Mouse (Mus musculus) common myeloid progenitor, adult 5-6 weeks (primary cell): ENCODE data around the gene Arid3c. TPM values are rescaled to one million over a fixed set of nuclear protein-coding genes. Genes with fewer than 3 reads are reported as not detected.

ENCODE experiments used
- ATAC-seq: replicated peaks from 2 replicates; pipeline ENCODE4 v1.8.0; 2016; ENCODE audit warnings: low read depth, mild to moderate bottlenecking, moderate TSS enrichment, inconsistent platforms; ENCODE audit not compliant: poor library complexity, severe bottlenecking
- total RNA-seq: library from RNA; stranded (forward); fragments of 200-1000, 187-1606 nt; gene quantifications from 2 replicates; pipeline ENCODE4 v1.2.3, GENCODE M21; 2017

Arid3c gene
- total RNA-seq, 1 experiment from 2014 or later = not detected

GRCm38 (mm10) chr4:41682789-41683188 lies 48.2 kb downstream of the Arid3c start:
- ATAC-seq = no peak

GRCm38 (mm10) chr4:41681947-41682346 lies 49.0 kb downstream of the Arid3c start:
- no peak for ATAC-seq

GRCm38 (mm10) chr4:41681176-41681575 lies 49.8 kb downstream of the Arid3c start:
- no peak for ATAC-seq

- no peak for ATAC-seq
Measured at GRCm38 (mm10) chr4:41679291-41679690, 51.7 kb downstream of the Arid3c start.

GRCm38 (mm10) chr4:41678863-41679262 lies 52.1 kb downstream of the Arid3c start:
- ATAC-seq = no peak

GRCm38 (mm10) chr4:41677006-41677629 lies 53.8 kb downstream of the Arid3c start:
- ATAC-seq = no peak

GRCm38 (mm10) chr4:41676248-41677005 lies 54.5 kb downstream of the Arid3c start:
- 0 out of 2 replicates have a peak, but pooled peaks have one; percentile 19 for ATAC-seq

Other genes with a start within 250 kb of the Arid3c start
- 0.09 TPM in 1 of 2 replicates, not detected in the other for gene AI464131, start 228.1 kb downstream of the Arid3c start, total RNA-seq
- gene 1110017D15Rik, start 213.8 kb downstream of the Arid3c start, total RNA-seq = 0.58 TPM in 1 of 2 replicates, not detected in the other
- gene Fam219a, start 161.6 kb downstream of the Arid3c start, total RNA-seq = 0.64 and 3.2 TPM in 2 replicates
- gene Dnaic1, start 161.4 kb downstream of the Arid3c start, total RNA-seq = not detected in 2 replicates
- not detected in 2 replicates for gene Enho, start 90.8 kb downstream of the Arid3c start, total RNA-seq
- gene Cntfr, start 34.1 kb downstream of the Arid3c start, total RNA-seq = not detected in 2 replicates
- 104 and 110 TPM in 2 replicates for gene Il11ra1, start 31.2 kb downstream of the Arid3c start, total RNA-seq
- 22.8 and 28.2 TPM in 2 replicates for gene Rpp25l, start 17.6 kb downstream of the Arid3c start, total RNA-seq
- gene Dctn3, start 8.0 kb downstream of the Arid3c start, total RNA-seq = 62.8 and 92.5 TPM in 2 replicates
- 18.4 and 26.9 TPM in 2 replicates for gene Galt, start 24.1 kb upstream of the Arid3c start, total RNA-seq
- 61.0 and 86.9 TPM in 2 replicates for gene Sigmar1, start 25.0 kb upstream of the Arid3c start, total RNA-seq
- gene Ccl27a, start 43.1 kb upstream of the Arid3c start, total RNA-seq = 7.3 and 18.8 TPM in 2 replicates
- gene Gm21541, start 172.5 kb upstream of the Arid3c start, total RNA-seq = not detected in 2 replicates
- 0.37 and 2.8 TPM in 2 replicates for gene Gm20878, start 210.4 kb upstream of the Arid3c start, total RNA-seq
- gene Fam205a4, start 234.9 kb upstream of the Arid3c start, total RNA-seq = not detected in 2 replicates